Mouse (Mus musculus): ENCODE results near the gene Acsm3.

Gene Acsm3

DNA sequence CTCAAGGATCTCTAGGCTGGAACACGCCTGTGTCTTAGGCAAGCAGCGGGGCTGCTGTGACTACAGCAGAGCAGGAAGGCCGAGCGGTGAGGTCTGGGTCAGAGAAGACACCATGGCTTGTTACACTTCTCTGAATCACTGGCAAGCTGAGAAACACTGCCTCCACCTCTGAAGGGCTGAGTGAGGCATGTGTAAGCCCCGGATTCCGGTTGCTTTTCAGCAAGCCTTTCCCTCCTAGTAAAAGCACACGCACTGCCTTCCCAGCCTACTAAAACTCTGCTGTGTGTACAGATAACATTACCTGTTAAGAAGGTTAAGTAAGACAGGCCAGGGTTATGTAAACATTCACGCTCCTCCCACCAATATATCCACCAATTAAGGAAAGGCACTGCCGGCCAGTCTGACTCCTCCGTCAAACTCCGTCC, at the start of gene Acsm3:
Acsm3 (plus strand) TSS at position 397 of the 425 bp plus-strand sequence.
- in situ Hi-C loops (cut with MboI, MseI) = no loop called here

DNA sequence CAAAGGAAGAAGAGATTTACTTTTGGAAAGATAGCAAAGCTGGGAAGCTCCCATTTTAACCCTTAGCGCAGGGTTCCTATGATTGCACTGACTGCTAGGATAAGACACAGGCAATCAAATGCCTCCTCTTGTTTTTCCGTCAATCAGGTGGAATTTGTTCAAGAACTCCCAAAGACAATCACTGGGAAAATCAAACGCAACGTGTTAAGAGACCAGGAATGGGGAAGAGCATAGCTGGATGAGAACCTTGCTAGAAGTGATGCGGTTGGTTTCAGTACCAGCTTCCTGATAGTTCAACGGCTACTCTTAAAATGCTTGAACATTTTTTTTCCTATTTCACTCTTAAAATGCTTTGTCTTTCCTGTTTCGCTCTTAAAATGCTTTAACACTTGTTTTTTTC, 46.6 kb upstream of the Acsm3 start:
- in situ Hi-C loops (cut with MboI, MseI) = loop anchor here (10.0 to 25.0 kb wide), 2 partner anchors 977 to 1131 kb away; partner anchors contain the start of genes Eef2k and Vps35l

DNA sequence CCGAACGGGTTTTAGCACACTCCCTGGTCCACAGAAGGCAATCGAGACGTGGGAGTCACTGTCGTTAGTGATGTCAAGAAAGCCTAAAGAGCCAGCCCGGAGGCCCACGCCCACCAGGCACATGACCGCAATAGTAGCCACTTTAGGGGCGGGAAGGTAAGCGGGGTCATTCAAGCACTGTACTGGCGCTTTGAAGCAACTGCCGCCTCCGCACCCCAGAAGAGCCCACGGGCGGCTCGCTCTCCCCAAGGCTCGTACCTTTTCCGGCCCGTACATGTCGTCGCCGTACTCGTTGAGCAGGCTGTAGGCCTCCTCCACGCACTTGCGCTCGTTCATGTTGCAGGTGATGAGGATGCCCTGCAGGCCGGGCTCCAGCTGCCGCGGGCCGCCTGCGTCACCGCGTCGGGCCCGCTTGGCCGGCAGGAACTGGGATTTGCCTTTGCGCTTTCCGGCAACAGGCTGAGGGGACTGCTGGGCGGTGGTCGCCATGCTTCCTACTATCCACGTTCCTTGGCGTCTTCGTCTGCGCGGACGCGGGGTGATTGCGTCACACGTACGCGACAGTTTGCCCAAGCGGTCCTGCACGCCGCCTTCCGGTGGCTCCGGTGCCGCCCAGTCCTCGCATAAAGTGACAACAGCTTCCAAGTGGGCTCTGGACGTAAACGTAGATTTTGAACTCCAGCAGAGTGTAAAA, 40.3 kb upstream of the Acsm3 start, which contains the start of gene Thumpd1:
Thumpd1 (minus strand) TSS at position 546 of the 694 bp plus-strand sequence.
- in situ Hi-C loops (cut with MboI, MseI) = loop anchor here (25.0 kb wide), 1 partner anchor 983 kb away; the partner anchor contains the start of gene Vps35l

DNA sequence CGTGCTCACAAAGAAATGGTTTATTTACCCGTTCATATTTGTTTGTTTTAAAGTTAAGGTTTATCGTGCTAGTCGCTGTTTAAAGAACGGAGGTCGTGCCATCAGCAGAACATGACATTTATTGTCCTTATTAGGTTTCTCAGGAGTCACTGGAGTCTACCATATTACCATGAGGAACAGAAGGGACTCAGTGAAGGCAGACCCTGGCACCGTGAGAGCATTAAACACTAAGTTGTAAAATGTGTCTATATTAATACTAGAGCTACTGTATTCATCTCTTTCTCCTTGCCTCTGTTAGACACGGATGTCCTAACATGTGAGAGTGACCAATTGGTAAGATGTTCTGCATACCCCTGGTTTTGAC, 39.8 kb upstream of the Acsm3 start:
- in situ Hi-C loops (cut with MboI, MseI) = loop anchor here (25.0 kb wide), 1 partner anchor 984 kb away; the partner anchor contains the start of gene Vps35l

DNA sequence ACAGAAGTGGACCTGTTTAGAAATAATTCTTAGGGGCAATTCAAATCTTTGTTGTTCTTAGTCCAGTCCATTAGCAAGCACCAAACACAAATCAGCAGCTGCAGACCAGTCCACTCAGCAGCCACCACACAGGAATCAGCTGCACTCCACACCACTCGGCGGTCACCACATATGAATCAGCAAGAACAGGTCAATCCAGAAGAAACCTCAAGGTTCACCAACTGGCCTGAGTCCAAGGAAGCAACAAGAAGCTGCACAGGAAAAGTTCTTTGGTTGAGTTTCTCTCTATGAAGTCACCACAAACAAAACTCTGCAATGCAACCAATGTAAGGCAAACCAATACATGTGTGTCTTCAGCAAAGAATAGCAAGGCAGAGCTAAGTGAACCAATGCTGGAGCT, 33.1 kb upstream of the Acsm3 start:
- in situ Hi-C loops (cut with MboI, MseI) = no loop called here

DNA sequence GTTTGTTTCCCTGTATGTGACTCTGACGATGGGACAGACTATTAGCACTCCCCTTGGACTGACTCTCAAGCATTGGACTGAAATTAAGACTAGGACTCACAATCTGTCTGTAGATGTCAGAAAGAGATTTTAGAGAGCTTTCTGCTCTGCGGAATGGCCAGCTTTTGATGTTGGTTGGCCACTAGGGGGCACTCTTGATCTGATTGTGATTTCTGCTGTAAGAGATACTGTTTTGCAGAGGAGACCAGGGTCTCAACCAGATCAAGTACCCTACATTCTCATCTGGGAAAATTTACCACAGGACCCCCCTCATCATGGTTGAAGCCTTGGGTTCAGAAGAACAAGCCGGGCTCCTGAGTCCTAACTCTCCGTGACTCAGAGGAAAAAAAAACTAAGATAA, 29.5 kb upstream of the Acsm3 start:
- in situ Hi-C loops (cut with MboI, MseI) = loop anchor here (10.0 kb wide), 2 partner anchors 904 to 1954 kb away; partner anchors contain the start of gene Uqcrc2

DNA sequence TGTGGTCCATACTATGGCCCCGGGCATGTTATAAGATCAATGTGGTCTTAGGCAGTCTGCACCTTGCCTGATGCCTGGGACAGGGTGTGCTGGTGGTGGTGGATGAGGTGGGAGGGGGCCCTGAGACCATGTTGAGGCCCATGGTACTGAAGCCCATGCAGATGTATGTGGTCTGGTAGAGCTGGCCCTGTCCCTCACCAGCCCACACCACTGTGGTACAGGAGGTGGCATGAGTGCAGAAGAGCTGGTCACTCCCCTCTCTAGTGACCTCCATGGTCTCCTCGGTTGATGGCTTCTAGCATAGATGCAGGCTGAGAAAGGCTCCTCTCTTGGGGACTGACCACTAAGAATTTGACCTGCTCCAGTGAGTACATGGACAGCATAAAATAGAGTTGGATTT, 21.8 kb upstream of the Acsm3 start:
- in situ Hi-C loops (cut with MboI, MseI) = loop anchor here (10.0 kb wide), 2 partner anchors 896 to 1946 kb away; partner anchors contain the start of gene Uqcrc2

DNA sequence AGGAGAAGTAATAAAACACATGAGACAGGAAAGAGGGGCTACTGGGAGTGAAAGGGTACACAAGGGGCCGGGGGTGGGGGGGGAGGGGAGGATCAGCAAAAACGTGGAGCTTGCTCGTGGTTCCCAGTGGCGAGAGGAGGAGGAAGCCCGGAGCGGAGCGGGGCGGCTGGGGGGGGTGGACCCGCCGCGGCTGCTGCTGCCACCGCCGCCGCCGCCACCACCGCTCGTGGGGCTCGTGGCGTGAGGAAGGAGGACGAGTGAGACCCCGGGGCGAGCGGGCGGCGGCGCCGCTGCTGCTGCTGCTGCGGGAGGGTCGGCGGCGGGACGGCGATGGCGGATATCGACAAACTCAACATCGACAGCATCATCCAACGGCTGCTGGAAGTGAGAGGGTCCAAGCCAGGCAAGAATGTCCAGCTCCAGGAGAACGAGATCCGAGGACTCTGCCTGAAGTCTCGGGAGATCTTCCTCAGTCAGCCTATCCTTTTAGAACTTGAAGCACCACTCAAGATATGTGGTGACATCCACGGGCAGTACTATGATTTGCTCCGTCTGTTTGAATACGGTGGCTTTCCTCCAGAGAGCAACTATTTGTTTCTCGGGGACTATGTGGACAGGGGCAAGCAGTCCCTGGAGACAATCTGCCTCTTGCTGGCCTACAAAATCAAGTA, 20.8 kb upstream of the Acsm3 start:
- in situ Hi-C loops (cut with MboI, MseI) = loop anchor here (10.0 kb wide), 2 partner anchors 895 to 1945 kb away; partner anchors contain the start of gene Uqcrc2

DNA sequence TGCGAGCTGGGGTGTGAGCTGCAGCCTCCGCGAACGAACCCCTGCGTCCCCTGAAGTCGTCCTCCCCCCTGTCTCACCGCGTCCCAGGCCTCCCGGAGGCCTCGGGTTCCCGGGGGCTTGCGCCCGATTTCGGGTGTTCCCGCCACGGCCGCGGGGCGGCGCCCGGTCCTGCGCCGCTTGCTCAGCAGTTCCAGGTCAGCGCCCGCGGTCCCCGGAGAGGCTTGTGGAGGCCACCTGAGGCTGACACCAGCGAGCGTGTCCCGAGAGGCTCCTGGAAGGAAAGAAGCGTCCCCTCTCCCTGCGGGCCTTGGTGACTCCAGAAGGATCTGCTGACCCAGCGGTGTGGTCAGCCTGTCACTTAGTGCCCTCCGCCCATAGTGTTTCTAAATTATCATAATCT, 16.4 kb upstream of the Acsm3 start:
- in situ Hi-C loops (cut with MboI, MseI) = no loop called here

DNA sequence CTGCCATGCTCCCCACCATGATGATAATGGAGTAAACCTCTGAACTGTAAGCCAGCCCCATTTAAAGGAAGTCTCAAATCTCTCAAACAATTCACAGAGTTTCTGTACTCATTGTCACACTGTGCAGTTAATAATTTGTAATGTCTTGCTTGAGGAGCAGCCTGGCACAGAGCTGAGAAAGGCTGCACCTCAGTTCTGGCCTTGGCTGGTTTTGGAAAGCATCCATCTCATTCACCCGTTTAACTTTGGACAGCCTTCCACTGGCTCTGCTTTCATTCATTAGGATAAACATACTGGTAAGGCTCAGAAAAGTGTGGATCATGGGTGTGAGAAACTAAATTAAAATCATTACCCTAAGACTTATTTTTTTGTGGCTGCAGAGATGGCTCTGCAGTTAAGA, 14.9 kb upstream of the Acsm3 start:
- in situ Hi-C loops (cut with MboI, MseI) = no loop called here

DNA sequence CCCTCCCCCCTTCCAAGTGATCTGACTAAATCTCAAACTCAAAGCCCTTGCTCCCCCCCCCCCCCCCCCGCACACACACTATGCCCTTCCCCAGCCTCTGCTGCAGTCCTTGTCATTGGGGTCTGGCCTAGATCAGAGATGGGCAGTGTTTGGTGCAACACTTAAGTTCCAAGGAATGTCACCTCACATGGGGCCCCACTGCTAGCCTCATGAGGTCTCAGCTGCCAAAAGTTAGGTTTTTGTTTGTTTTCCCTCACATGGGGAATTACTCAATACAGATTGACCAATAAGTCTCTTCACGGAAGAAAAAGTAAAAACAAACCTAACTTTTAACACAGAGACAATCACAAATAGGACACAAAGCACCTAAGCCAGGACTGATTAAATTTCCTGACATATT, 12.0 kb upstream of the Acsm3 start:
- in situ Hi-C loops (cut with MboI, MseI) = no loop called here

DNA sequence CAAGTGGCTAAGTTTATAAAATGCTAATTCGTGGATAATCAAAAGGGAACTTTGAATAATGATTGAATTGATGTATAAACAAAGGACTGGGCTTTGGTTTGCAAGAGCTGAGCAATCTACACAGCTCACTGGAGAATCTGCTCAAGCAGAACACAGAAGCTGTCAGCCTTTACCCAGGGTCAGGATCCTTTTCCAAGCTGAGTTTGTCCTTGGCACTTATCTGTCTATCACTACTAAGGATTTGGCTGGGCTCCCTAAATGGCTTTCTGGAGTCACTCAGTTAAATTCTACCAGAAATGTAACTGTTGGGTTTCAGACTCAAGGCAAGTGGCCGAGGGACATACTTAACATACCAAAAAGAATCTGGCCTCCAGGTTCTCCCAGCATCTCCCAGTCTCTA, 10.8 kb upstream of the Acsm3 start:
- in situ Hi-C loops (cut with MboI, MseI) = no loop called here

DNA sequence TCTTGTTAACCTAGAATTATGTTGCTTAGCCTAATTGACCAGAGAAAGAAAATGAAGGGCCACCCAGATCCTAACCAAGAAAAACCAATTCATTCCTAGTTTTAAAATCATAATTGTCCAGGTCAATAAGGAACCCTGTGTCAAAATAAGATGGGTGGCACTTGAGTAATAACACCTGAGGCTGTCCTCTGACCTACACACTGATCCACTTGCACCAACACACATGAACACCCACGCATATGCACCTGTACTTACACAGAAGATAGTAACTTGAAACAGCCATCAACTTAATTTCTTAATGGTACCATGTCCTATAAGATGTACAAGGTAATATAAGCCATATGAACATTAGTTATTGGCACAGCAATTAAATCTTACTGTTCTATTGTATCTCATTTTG, 7.0 kb upstream of the Acsm3 start:
- in situ Hi-C loops (cut with MboI, MseI) = no loop called here

DNA sequence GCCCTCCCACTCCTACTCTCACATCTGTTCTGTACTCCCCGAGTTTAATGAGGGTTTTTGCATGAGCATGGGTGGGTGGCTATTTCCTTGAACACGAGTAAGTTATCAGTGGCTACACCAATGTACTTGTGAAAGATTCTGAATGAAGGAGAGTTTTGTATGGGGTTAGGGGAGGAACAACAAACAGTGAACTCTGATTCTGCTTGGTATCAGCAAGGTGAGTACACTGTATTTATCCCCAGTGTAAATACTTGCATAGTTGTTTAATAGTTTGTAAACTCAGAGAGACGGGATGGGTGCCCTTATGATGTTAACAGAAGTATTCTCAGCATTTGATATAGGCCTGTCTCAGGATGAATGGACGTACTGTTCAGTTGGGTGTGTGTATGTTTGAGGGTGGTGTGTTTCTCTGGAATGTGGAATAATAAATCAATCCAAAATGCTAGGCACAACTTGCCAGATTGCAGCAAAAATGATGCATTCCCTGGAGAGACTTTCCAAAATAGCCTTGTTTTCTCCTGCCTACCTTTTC, 1.5 kb downstream of the Acsm3 start:
- in situ Hi-C loops (cut with MboI, MseI) = no loop called here

DNA sequence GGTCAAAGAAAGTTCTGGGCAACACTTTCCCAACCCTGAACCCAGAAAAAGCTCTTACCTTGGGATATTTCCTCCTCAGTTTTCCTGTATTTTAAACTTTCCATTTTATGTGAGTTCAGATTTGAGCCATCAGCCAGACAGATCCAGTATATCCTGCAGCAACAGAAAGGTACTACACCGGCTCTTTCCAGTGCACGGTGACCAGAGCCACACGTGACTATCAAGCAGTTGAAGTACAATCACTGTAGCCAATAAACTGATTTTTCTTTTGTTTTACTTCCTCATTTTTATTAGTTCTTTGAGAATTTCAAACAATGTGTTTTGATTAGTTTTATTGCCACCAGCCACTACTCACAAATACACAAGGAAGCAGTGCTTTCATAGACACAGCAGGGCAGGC, 3.7 kb downstream of the Acsm3 start:
- in situ Hi-C loops (cut with MboI, MseI) = no loop called here

DNA sequence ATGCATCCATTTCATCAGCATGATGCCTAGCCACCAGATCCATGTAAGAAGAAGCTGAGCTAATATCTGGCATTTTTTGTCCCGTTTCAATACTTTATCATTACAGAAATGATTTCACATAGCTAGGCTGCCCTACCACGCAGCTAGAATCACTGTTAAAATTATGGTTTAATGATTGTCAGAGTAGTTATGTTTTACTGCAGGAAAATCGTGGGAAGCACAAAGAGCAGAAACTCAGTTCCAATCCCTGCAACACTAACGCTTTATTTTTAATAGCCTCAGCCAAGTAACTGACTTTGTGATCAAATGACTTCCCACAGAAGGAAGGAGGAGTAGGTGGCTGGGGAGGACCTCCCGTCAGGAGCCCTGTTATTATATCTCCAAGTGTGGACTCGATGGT, 6.3 kb downstream of the Acsm3 start:
- in situ Hi-C loops (cut with MboI, MseI) = no loop called here

DNA sequence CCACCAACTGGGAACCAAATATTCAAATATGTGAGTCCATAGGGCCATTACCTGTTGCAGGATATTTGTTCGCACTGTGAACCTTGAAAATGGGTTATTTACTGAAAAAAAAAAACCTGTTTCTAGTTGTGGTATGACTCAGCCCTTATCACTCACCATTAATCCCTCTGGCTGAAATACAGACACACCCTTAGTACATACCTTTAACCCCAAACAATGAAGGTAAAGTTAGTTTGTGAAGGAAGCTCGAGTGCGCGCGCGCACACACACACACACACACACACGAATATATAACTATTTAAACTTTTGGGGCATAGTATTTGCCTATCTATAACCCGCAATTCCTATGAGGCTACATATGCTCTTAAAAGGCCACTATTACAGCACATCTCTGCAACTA, 9.2 kb downstream of the Acsm3 start:
- in situ Hi-C loops (cut with MboI, MseI) = no loop called here

DNA sequence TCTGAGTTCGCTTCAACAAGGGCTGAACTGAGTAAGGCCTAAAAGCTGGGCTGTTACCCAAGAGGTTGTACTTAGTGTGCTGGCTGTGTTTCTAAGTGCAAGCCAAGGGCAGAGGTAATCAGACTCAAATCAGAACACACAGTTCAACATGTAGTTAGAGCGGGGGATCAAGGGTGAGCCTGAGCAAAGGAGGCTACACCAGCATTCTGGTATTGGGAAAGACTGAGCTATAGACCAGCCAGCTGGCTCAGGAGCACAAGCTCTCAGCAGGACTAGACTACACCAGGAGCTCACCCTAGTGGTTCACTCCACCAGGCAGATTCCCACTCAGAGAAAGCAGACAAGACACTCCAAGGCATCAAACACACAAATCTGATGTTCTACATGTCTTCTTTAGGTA, 22.7 kb downstream of the Acsm3 start:
- in situ Hi-C loops (cut with MboI, MseI) = no loop called here

DNA sequence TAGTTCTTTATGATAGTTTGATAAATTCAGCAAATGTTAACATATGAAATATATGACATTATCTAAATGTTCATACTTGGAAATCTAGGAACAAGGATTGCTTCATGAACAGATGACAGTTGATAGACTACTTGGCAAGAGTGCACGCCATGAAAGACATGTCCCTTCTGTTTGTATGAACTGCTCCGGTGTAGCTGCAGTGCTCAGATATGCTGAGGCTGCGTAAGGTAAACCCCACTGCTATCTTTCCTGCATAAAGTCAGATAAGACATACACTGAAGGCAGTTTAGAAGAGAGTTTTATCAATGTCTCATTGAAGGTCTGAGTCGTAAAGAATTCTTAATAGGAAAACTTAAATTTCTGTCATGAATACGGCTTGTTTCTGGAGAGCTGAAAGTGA, 24.2 kb downstream of the Acsm3 start:
- in situ Hi-C loops (cut with MboI, MseI) = no loop called here

DNA sequence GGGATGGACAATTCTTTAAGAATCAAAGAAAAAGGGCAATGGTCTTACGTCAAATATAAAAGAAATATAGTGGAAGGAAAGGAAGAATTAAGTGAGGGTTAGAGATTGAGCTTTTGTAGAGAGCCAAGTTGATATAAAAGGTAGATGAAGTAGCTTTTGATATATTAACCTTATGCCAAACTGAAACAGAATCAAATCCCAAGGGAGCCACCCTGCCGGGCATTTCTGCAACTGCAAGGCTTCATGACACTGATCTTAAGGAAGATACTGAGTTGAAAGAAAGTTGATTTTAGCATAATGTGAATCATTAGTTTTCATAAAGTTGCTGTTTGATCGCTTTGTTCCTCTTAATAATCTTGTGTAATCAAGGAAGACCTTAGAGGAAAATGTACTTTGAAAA, 28.3 kb downstream of the Acsm3 start:
- in situ Hi-C loops (cut with MboI, MseI) = no loop called here

DNA sequence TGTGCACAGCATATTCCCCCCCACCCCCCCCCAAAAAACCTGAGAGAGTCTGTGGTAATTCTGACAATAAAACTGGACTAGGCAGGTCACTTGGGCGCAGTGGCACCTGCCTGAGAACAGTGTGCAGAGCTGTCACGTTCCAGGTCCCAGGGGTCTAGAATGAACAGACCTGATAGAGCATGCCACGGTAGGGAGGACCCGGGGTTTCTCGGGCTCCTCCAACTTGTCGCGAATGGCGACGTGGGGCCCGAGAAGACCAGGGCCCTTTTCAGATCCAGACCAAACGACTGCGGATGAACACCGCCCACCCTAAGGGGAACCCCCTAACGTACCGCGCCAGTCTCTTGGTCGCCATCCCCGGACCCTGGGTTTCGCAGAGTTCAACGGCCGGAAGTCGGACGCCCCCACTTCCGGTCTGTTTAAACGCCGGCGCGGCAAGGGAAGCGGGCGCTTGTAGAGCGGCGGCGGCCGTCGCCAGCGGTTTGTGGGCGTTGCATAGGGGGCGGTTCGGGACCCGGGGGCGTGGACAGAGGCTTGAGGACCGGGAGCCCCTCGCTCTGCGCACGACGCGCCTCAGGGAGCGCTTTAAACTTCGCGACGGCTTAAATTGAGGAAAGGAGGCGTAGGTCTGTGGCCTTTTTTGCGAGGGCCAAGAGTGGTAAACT, 33.0 kb downstream of the Acsm3 start, which contains the start of the genes Rexo5 and Eri2:
Rexo5 (plus strand) TSS at position 421 of the 665 bp plus-strand sequence.
Eri2 (minus strand) TSS at position 473 of the 665 bp plus-strand sequence.
- in situ Hi-C loops (cut with MboI, MseI) = no loop called here

DNA sequence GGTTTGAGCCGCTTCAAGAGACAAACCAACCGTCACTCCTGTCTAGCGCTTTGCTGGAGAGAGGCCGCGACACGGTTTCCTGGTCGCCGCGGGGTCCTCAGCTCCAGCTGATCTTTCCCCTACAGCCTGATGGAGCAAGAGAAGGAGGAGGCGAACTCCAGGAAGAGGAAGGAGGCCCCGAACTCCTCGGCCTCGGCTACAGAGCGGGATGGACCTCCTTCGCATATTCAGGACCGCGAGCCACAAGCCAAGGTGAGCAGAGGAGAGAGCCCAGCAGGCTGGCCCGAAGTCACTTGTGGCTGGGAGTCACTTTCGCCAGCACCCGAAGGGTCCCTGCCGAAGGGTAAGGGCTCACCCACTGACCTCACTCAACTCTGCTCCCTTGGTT, 33.5 kb downstream of the Acsm3 start:
- in situ Hi-C loops (cut with MboI, MseI) = no loop called here
